Mouse (Mus musculus) thymus, postnatal 25 days (tissue): Measurements from ENCODE around the gene Mknk1.

ENCODE experiments used
- DNase-seq: peaks from one replicate; pipeline ENCODE4 v3.0.0; 2022

Gene Mknk1

DNA sequence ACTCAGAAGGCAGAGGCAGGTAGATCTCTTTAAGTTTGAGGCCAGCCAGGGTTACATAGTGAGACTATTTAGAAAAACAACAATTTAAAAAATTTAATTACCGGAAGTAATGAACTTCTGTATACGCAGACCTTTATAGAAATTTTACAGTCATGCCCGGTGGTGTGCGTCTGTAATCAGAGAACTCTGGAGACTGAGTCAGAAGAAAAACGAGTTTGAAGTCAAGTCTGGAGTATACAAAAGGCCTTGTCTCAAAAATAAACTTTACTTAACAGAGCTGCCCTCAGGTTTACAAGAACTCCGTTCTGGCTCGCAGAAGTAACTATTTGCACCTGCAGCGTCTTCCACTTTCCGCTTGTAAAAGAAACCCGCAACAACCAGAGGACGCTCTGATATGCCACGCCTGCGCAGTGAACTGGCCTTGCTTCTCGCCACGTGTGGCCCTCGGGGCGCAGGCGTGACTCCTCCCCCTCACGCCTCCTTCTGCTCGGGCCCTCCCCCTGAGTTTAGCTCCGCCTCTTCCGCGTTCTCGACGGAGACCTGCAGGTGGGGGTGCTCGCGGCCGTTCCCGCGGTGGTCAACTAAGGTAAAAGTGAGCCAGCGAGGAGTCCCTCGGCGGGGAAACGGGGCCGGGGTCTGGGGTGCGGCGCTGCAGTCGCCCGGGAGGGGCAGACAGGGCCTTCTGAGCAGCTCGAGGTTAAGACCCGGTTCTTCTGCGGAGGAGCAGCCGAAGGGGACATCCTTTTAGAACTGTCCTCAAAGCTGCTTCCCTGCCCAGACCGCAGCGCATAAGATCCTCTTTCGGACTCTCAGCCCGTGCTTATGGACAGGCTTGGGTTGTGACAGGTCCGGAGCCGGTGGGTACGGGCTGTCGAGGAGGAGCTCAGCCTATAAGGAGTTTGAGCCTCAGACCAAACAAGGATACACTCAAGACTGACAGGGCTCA is at the start of gene Mknk1:
Gene Mknk1 (plus strand): TSS at position 503 of the 946 bp plus-strand sequence.
- DNase-seq = peak; percentile 95

DNA sequence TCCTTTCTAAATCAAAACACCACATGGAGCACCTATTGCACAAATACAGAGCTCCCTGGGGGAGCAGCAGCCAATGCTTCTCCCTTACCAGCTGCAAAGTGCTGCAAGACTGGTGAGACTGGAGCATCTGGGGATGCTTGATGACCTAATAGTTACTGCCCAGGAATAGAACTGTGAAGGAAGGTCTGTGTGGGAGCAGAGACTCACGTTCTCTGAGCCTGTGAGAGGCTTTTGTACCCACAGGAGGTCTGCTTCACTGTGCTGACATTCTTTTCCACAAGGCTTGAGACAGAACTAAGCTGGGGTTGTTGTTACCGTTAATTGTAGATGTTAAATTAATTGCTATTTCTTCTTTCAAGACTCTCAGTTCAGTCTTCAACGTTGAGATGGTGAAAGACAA is 48.1 kb upstream of the Mknk1 start:
- no peak for DNase-seq

DNA sequence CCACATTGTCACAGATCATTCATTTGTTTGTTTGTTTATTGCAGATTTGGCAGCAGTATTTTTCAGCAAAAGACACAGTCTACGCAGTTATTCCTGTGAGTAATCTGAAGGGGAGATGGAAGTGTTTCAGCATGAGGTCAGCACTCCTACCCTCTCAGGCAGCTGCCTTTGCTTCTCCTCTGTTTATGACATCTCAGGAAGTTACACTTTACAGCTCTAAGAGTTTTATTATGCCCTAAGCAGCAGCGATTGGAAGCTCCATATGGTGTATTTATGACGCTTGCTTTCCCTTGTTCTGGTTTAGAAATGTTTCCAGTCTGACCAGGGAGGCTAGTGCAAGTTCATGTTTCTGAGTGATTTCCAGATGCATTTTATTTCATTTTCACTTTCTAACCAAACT is 43.6 kb upstream of the Mknk1 start:
- no peak for DNase-seq

DNA sequence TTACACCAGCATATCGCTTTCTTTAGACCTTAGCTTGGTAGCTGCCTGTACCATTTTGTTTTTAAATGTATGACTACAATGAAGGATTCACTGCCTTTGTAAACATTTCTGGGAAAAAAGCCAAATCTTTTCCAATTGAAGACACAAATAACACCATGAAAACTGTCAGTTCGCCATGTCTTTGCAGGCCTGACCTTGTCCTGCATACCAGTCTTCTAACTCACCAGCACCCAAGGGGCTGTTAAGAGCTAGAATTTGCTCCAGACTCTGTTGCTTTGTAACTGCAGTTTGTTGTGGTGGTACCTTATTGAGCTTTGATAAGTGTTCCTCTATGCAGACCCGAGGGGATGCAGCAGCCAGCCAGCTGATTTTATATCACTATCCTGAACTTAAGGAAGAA is 39.0 kb upstream of the Mknk1 start:
- DNase-seq = no peak

DNA sequence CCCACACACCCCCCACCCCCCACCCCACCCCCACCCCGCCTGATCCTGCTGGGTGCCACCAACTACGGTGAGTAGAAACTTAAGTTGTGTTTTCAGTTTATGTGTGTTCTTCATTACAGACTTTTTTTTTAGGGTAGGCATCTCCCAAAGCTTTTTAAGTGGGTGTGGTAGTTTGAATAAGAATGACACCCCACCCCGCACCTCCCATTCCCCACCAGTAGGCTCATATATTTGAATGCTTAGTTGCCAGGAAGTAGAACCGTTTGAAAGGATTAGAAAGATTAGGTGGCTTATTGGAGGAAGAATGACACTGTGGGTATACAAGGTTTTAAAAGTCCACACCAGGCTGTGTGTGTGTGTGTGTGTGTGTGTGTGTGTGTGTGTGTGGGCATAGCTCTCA is 26.7 kb upstream of the Mknk1 start:
- DNase-seq = no peak

DNA sequence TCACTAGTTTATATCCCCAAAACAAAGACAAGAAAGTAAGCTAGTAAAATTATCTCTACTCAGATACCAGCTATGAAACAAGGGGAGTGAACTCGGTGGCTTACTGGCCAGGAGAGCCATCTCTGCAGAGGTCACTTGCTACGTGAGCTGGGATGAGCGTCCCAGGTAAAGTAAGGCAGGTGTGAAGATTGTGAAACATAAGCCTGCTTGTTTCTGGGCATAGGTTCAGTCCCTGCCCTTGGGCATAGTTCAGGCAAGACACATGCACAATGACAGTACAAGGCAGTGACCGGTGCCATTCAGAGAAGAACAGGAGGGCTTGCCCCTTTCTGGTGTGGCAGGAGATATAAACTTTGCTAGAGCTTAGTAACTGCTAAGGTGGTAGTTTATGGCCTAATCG is 23.4 kb upstream of the Mknk1 start:
- no peak for DNase-seq

DNA sequence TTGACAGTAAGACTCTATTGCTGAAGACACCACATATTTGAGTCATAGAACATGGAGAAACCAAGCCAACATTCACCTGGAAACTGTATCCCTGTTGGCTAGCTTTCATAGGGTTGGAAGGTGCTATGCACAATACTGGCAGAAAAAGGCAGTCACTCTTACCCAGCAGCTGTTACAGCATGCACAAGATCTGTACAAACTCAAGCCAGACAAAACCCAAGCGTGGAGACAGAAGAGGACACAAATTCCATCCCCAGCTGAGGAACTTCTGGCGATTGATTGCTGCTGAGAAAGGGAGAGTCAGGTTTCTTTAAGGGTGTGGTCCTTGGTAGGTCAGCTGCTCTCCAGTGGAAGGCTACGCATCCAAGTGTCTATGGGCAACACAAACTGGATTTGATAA is 18.8 kb upstream of the Mknk1 start:
- no peak for DNase-seq

DNA sequence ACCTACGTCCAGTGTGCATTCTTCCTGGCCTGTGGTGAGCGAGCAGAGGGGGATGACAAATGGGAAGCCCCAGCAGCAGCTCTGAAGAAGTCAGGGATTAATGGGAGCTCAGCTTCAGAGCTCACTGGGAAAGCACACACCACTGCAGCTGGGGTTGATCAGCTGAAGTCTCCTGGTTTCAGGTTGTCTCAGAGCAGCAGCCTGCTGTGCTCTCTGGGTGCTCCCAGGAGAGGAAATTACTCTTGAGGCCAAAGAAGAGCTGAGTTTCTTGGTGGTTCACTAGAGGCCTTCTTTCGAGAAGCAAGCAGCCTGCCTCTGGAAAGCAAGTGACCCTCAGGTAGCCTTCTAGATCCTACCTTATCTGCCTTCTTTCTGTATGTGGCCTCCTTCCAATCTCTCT is 18.1 kb upstream of the Mknk1 start:
- no peak for DNase-seq

DNA sequence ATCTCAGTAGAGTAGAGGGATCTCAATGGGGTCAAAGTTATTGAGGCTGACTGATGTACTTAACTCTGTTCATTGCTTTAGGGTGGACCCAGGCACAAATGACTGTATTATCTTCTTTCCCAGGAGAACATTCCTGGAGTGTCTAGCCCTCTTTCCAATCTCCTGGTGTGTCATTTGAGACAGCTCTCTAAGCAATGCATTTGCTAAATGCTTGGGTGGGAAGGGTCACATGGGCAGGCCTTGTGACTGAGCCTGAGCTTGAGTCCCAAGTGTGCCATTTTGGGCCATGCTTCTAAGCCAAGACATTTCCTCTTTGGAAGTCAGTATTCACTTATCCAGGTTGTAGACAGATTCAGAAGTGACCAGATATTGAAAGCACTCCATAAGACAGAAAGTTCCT is 17.6 kb upstream of the Mknk1 start:
- no peak for DNase-seq

DNA sequence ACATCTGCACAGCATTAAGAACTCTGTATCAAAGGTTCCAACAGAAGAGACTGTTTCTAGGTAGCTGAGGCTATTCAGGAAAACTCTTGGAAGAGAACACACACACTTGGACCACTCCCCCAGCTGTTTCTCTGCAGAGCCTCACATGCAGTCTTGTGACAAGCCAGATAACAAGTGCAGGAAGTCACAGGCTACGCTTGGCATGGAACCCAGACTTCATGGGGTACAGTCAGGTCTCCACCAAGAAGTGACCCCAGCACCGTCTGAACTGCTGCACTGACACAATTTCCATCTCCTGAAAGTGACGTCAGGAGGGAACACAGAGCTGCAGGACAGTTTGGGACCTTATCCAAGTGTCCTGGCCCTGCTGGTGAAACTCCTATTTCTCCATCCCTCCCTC is 17.1 kb upstream of the Mknk1 start:
- DNase-seq = no peak

DNA sequence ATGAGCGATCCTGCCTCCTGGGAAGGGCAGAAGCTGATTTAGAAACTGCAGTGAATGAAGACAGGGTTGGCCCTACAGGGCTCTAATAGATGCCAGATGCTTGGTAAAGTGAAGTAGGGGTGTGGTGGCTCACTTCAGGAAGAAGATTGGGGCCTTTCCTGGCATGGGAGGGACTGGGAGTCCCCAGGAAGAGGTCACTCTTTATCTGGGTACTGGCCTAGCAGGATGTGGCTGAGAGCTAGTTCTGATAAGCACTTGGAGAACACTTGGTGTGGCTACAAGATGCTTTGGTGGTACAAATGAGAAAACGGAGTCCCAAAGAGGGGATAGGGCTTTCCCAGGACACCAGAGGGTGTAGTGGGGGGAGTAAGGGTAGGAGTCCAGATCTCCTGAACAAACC is 14.8 kb upstream of the Mknk1 start:
- DNase-seq = no peak

DNA sequence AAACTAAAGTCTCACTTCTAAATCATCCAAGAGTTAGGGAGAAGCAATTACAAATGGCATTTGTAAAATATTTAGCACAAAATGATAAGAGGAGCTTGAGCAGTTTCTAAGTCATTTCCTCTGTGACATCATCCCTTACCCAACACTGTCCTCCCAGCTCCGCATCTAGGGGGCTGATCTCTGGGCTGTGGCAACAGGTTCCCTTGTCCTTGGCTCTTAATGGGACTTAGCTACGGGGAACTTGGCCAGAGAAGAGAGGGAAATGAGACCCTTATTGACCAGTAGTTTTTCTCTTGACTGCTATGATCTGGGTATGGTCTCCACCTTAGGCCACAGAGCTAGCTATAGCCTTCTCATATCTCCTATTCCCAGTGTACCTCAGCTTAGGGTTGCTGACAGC is 13.7 kb upstream of the Mknk1 start:
- no peak for DNase-seq

DNA sequence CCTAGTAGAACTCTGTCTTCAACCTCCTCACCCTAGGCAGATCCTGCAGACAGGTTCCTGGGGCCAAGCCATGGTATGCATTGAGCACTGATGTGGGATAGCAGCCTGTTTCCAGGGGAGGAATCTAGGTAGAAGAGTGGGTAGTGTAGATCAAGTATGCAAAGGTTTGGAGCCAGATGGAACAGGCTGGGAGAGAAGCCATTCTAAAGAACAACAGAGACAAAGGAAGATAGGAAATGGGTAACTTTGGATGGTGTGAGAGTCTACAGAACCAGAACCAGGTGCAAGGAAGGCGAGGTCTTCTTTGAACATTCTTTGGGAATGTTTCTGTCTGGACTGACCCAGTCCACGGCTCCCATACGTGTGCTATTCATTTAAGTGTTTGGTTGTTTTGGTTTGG is 11.9 kb upstream of the Mknk1 start:
- no peak for DNase-seq

DNA sequence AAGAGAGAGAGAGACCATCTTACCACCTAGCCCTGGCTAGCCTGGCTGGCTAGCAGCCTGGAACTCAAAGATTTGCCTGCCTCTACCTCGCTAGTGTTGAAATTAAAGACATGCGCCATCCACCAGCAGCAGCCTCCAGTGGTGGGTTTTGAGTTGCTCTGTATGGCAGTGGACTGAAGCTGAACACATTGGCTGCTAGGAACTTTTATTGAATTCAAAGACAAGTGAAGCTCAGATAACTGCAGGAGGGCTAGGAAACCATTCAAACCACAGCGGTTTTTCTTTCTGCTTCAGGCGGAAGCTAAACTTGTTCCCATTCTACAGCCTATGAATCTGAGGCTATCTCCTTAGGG is 11.5 kb upstream of the Mknk1 start:
- DNase-seq = no peak

DNA sequence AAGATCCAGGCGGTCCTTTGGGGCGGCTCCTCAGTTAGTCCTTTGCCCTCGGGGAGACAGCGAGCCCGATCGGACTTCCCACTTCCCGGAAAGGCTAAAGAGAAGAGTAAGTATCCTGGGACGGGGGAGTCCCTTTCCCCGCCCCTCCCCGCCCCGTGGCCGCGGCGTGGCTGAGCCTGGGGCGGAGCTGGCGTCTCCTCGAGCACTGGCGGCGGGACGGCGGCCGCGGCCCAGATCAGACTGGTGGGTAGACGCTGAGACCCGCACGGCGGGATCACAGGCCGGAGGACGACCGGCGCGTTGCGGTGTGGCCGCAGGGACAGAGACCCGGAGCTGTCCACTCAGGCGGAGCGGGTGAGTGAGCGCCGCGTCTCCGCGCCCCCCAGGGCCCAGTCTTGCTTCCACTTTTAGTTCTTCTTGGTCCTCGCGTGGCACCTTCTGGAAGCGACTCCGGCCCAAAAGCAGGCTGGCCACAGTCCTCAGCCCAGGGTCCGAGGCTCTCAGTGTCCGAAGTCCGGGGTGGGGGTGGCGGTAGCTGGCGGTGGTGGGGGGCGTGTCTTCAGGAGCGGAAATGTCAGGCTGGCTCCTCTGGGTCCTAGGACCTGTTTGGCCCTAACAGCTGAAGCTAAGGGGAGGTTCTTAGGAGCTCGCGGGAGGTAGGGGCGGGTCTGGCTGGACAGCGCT is 11.0 kb upstream of the Mknk1 start, which contains the start of gene Mob3c:
Gene Mob3c (plus strand): TSS at position 205 of the 684 bp plus-strand sequence.
- DNase-seq = peak; percentile 68

DNA sequence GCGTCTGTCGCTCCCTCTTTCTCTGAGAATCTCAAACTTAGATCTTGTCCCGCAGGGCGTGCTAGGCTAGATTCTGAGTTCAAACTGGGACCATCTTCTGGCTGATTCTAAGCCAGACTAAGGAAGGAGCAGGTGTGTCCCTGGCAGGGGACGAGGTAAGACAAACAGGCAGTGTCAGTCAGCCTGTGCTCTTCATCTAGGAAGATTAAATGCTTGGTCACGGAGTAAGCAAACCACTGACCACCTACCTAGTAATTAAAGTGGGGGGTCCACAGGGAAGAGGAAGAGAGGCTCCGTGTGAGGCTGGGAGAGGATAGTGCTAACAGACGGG is 10.5 kb upstream of the Mknk1 start:
- no peak for DNase-seq

DNA sequence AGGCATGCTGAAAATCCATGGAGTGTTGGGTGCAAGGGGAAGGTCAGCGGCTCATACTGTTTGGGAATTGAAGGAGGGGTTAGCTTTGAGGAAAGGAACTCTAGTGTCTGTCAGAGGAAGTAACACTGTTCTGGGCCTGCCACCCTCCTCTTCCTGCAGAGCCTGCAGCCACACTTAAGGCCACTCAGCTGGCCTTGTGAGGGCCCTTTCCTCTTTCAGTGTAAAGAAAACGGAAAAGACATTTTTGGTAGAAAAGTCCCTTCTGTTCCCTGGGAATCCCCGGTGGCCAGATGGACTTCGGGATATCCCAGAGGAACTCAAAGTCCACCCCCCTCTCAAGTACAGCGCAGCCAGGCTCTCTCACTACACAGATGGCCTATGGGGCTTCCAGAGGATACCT is 8.5 kb upstream of the Mknk1 start:
- DNase-seq = no peak

DNA sequence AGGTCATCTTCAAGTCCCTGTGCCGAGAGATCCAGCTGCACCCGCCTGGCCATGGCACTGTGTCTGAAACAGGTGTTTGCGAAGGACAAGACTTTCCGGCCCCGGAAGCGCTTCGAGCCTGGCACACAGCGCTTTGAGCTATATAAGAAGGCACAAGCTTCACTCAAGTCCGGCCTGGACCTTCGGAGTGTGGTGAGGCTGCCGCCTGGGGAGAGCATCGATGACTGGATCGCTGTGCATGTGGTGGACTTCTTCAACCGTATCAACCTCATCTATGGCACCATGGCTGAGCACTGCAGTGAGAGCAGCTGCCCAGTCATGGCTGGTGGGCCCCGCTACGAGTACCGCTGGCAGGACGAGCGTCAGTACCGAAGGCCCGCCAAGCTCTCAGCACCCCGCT is 7.8 kb upstream of the Mknk1 start:
- DNase-seq = no peak

DNA sequence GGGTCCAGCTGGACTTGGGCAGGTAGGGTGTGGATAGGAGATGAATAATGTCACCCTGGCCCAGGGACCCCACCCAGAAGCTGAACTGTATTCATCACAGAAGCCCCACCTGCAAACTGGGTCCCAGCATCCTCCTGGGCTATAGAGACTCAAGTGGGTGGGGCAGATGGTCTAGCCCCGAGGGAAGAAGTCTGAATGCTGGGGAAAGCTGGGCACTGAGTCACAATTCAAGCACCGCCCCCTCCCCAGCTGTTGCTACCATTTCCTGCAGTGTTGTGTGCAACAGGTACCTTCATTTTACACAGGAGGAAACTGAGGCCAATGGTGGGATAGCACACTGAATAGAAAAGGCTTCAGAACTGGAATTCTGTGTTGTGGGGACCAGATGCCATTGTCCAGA is 7.0 kb upstream of the Mknk1 start:
- no peak for DNase-seq

DNA sequence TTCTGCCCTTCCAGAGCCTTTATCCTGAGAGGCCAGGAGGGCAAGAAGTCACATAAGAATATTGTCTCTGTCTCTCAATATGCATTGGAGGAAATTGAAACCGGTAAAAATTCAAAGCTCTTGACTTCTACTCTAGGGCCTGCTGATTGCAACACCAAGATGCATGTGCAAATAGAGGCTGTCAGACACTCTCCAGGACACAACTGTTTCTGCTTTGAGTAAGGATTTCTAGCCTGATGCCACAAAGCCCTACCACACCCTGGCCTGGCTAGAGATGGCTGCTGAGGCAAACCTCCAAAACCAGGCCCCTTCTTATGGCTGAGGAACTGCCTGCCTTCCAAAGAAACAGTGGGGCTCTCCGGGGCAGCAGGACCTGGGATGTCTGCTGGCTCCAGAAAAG is 3.4 kb upstream of the Mknk1 start:
- no peak for DNase-seq

DNA sequence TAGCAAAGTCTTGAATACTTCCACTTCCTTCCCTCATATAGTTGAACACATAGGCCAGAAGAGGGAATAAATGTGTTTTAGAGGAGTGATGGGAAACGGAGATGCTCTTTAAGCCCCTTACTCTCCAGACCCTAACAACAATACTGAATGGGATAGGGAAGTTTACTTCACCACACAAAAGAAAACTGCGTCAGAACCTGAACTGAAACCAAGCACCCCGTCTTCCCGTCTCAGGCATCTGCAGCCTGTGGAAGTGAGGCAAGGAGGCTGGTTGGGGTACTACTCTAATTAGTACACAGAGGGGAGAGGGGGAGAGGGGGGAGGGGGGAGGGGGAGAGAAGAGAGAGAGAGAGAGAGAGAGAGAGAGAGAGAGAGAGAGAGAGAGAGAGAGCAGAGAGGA is 802 bp upstream of the Mknk1 start:
- DNase-seq = peak; percentile 11

DNA sequence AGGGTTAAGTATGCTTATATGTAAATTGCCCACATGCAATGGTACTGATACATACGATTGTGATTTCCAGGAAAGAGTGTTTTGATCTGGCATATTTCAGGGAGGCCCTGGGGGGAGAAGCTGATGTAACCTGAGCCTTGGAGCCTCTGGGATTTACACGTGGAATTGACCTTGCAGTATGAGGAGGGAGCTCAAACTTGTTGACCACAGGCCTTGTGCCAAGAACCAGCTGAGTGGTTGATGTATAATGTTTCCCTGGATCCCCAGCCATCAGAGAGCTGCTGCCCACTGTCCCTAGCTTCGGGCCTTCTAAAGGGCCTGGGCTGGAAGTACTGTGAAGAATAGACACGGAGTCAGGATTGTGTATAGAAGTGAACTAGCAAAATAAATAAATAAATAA is 958 bp downstream of the Mknk1 start:
- DNase-seq = no peak

DNA sequence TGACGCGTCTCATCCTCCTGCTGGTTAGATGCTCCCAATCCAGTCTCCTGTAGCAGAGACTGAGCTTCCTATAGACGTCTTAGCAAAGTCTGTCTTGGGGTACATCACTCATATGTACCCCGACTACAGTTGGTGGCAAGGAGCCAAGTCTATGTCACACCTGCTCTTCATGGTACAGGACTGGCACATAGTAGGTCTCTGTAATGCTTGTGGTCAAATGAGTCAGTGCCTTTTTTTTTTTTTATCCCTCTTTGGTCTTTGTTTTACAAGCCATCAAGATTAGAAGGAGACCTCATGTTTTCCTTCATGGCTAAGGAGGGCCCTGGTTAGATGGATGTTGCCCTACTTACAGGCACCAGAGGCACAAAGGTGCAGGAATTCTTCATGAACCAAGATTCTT is 1.8 kb downstream of the Mknk1 start:
- DNase-seq = no peak

DNA sequence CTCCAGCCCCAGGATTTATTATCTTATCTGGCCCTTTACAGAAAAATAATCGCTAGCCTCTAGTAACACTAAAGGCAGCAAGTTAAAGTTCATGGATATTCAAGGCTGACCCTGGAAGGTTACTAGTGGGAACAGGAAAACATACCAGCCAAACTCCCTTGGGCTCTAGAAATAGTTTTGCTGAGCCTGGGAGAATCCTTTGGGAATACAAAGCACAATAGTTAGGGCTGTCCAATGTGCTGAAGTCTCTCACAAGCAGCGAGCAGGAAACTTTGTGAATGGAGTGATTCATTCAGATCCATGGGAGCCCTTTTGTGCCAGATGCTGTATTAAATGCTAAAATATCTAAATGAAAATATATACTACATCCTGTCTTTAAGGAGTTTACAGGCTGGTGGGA is 7.7 kb downstream of the Mknk1 start:
- no peak for DNase-seq

DNA sequence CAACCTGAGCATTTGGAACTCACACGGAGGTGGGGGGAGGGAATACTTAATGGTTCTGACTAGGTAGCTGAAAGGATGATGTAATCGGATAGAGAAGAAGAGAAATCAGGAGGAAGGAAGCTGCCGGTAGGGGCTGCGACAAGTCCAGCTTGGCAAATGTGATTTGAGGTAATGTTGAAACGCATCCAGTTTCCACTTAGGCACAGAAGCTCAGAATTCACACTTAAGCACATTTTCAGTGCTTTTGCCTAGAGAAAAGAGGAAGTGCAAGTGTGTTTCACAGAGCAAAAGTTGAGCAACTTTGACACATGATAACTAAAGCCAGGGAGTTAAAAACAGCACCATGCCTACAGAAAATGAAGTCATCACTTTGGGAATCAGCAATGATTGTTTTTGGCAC is 8.4 kb downstream of the Mknk1 start:
- DNase-seq = no peak
